Mouse (Mus musculus) ovary, postnatal 14 days (tissue): ENCODE results near the gene Krtap1-5.
"Not testable (repeated sequence)": the region's sequence is repeated elsewhere in the genome, so short reads cannot be mapped to it uniquely, and the experiment has no call there.

Source experiments
- DNase-seq: peaks from one replicate; pipeline ENCODE4 v3.0.0; 2022; ENCODE audit warnings: low spot score

Krtap1-5 gene

GRCm38 (mm10) chr11:99580636-99581035 lies at the start of gene Krtap1-5:
Gene Krtap1-5, minus strand, starts transcription at chr11:99581016.
- no peak for DNase-seq

DNA sequence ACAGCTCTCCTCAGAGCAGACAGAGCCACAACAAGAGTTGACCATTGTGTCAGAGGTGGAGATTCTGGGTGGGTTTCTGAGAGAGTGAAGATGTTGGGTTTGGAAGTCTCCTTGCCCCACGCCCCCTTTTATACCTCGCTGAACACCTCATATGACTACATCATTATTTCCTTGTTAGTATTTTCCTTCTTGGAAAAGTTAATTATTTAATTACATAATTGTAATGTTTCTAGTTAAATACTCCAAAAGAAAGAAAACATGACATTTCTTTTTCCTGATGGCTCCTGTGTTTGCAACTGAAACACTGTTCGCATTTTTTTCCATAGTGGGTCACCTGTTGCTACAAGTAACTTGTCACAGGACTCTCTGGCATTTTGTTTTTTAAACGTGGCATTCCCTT lies 47.3 kb upstream of the Krtap1-5 start, which contains the start of gene Krtap4-1:
Krtap4-1 (minus strand) TSS at position 101 of the 400 bp plus-strand sequence.
- DNase-seq, result no peak

GRCm38 (mm10) chr11:99620335-99620734 lies 39.5 kb upstream of the Krtap1-5 start, which contains the start of gene Gm11562:
Gene Gm11562, minus strand, starts transcription at chr11:99620435.
- DNase-seq, result no peak

DNA sequence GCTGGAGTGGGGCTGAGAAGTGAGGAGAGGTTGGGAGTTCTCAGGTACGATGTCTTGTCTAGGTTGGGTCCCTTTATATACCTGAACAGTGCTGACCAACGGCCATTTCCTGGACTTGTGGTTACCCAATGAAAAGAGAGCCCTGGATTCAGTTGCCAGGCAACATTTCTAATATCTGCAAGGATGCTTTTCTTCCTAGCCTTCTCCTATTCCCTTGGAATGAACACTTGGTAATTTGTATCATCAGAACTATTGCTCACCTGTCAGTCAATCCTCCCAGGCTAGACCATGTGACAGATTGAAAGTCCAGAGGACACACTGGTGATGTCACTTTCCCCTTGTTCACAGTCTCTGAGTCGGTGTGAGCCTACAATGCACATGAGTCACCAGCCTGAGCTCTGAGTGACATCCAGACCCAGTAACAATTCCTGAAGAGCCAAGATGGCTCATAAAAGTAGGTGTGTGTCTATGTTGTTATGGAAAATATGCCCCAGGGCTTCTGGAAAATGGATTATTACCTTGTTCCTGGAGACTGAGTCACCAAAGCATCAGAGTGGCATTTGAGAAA lies 34.1 kb upstream of the Krtap1-5 start, which contains the start of gene Krtap2-4:
Krtap2-4 (minus strand) TSS at position 51 of the 568 bp plus-strand sequence.
- DNase-seq, result no peak

GRCm38 (mm10) chr11:99610089-99610488 lies 29.3 kb upstream of the Krtap1-5 start, which contains the start of gene Gm11937:
Gene Gm11937, minus strand, starts transcription at chr11:99610189.
- not testable (repeated sequence) for DNase-seq

DNA sequence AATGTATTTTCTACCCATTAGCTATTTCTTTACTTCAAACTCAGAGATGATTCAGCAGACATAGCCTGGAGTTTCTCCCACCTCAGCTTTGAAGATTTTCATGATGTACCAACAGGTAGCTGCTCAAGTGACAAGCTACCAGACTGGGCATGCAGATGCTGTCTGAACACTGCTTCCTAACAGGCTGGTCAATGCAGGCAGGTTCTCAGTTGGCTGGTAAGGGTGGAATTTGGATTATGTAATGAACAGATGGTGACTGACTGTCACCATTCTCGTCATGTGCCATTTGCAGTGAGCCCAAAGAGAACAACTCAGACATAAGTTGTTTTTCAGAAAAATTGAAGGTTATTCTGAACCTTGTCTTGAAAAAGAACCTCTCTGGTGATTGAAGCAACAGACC lies 28.3 kb upstream of the Krtap1-5 start:
- no peak for DNase-seq

GRCm38 (mm10) chr11:99603208-99603607 lies 22.4 kb upstream of the Krtap1-5 start, which contains the start of gene Gm11938:
Gene Gm11938, minus strand, starts transcription at chr11:99603308.
- DNase-seq, result not testable (repeated sequence)

GRCm38 (mm10) chr11:99597742-99598141 lies 16.9 kb upstream of the Krtap1-5 start, which contains the start of gene Krtap9-3:
Gene Krtap9-3, minus strand, starts transcription at chr11:99598105.
- not testable (repeated sequence) for DNase-seq

DNA sequence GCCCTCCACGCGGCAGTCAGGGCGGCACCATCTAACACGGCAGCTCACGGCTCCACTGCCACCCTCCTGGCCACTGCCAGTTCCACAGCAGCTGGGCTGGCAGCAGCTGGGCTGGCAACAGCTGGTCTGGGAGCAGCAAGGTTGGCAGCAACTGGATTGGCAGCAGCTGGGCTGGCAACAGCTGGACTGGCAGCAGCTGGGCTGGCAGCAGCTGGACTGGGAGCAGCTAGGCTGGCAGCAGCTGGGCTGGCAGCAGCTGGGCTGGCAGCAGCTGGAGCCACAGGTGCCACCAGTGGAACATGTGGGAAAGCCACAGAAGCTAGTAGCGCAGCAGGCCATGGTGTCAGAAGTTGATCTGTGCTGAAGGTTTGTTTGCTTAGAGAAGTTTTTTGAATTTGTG lies 10.2 kb upstream of the Krtap1-5 start, which contains the start of gene Krtap1-3:
Krtap1-3 (minus strand) TSS at position 359 of the 400 bp plus-strand sequence.
- DNase-seq, result no peak

DNA sequence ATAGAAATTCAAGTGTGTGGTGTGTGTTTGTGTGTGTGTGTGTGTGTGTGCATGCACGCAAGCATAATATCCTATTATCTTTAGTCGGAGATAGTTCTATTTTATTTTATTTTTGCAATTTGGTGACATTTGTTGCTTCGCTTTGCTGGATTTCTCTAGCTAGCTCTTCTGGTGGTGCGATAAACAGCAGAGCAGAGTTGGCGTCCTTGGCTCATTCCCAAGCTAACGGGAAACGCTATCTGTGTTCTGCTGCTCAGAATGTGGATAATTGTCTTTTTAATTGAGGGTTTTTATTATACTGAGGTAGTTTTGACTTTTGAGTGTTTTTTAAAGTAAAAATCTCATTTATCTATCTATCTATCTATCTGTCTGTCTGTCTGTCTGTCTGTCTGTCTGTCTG lies 4.3 kb upstream of the Krtap1-5 start:
- no peak for DNase-seq

GRCm38 (mm10) chr11:99583245-99583704 lies 2.5 kb upstream of the Krtap1-5 start, which contains the start of gene Krtap1-4:
Gene Krtap1-4, minus strand, starts transcription at chr11:99583654.
- no peak for DNase-seq

DNA sequence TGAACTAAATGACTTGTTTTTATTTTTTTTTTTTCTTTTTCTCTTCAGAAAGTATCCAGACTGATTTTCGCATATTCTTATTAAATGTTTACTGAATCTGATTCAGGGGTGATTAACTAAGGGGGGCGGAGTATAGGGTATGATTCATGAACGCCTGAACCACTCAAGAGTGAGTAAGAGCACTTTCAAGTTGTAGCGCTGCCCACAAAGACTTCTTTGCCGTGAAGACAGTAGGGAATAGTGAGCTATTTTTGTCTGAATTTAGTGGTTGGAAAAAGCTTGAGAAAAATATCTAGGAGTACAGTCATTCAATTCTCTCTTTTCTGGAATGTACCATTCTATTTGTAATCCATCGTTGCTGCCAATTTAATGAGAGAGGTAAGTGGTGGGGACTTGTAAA lies 748 bp upstream of the Krtap1-5 start:
- DNase-seq, result no peak

- DNase-seq, result no peak
These were observed 235 bp upstream of the Krtap1-5 start for GRCm38 (mm10) chr11:99581051-99581450.

GRCm38 (mm10) chr11:99574106-99574505 lies 6.7 kb downstream of the Krtap1-5 start:
- DNase-seq, result peak; percentile 71

DNA sequence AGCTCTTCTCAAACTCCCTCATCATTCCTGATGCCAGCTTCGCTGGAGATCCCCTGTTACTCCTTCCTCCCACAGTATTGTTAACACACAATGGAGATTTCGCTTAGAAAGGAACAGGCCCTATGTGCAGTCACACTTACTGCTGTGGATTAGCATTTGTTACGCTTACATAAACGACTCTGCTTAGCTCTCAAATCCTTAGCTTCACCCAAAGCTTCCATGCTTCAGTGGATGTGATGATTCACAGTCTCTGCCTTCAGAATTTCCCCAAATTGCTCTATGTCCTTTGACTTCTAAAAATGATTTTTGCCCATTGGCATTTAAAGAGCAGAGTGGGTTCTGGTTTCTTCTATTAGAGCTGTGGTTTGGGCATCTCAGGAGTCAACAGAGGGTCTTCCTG lies 7.7 kb downstream of the Krtap1-5 start:
- no peak for DNase-seq

DNA sequence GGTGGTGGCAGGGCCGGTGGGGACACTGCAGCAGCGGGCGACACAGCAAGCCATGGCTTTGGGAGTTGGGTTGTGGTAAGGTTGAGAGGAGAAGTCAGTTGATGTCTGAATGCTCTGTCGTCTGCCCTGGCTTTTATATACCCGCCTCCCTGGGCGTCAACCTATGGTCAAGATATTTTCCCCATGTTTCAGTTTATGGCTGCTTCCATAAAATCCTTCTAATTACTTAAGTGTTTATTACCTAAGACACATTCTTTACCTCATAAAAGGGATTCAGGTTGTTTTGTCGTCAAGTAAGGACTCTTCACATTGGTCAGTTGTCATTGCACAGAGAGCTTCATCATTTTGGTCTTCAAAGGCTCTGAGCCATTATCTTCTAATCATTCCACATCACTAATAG lies 14.3 kb downstream of the Krtap1-5 start, which contains the start of gene Krtap3-1:
Krtap3-1 (minus strand) TSS at position 101 of the 400 bp plus-strand sequence.
- DNase-seq, result no peak

DNA sequence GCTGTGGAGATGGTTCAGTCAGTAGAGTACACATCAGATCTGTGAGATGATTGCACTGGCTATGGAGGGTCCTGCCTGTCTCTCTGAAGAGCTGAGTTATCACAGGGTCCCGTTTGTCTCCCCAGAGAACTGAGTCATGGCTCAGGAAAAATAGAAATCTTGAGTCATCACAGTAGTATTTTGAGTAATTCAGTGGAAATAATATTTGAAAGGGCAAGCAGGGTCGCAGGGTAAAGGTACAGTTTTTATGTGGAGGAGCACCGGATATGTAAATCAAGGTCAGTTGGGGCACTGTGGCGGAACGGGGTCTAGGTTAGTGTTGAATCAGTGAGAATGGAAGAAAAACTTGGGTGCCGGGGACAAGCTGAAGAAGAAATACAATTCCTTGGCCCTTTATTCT lies 18.2 kb downstream of the Krtap1-5 start:
- DNase-seq, result no peak

DNA sequence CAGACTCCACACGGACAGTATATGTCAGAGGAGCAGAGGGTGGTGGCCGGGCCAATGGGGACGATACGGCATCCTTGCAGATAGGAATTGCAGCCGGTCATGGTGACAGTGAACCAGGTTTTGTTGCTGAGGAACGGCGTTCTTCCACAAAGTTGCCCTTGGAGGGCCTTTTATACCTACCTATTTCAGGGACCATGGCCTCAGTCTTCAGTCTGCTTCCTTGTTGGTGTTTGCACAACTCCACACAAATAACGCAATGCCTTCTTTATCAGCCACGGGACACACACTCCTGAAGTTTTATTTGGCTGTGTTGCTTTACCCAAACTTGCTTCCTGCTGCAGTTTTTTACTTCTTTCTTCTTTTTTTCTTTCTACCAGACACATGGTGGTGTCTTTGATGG lies 21.4 kb downstream of the Krtap1-5 start, which contains the start of gene Gm11939:
Gm11939 (minus strand) TSS at position 101 of the 400 bp plus-strand sequence.
- DNase-seq, result no peak

GRCm38 (mm10) chr11:99557976-99558745 lies 22.7 kb downstream of the Krtap1-5 start:
- no peak for DNase-seq

GRCm38 (mm10) chr11:99556753-99557152 lies 24.1 kb downstream of the Krtap1-5 start, which contains the start of gene Krtap3-2:
Gene Krtap3-2, minus strand, starts transcription at chr11:99556853.
- no peak for DNase-seq

DNA sequence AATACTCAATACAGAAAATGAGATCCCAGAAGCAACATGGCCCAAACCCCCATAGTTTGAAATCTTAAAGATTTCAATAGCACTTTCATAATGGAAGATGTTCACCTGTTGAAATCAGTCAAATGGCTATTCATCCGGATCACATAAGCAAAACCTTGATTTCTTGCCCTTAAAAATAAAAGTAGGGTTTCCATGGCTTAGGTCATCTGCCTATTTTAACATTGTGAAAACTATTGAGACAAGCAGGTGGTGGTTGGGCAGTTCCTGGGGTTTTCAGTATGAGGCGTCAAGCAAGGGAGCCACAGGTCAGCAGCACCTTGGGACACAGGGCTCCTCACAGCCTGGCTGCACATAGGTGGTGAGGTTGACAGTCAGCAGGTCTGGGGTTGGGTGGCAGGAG lies 24.6 kb downstream of the Krtap1-5 start:
- no peak for DNase-seq

DNA sequence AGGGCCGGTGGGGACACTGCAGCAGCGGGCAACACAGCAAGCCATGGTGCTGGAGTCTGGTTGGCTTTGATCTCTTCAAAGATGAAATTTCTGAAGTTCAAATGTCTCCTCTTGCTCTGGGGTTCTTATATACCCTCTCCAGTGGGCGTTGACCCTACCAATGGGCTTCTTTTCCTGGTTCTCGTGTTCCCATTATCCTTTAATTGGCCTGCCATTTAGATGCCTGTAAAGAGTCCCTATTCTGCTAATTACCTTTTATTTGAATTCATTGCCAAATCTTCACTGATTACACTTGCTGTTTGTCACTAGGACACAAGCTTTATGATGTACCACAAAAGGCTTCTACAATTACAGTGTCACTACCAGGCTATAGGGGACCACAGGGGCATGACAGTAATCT lies 30.1 kb downstream of the Krtap1-5 start, which contains the start of gene Krtap3-3:
Krtap3-3 (minus strand) TSS at position 101 of the 400 bp plus-strand sequence.
- no peak for DNase-seq
